Mouse (Mus musculus) forebrain, postnatal 0 days (tissue): ENCODE measurements around the gene Plek. TPM values are rescaled to one million over a fixed set of nuclear protein-coding genes. Genes with fewer than 3 reads are reported as not detected.

ENCODE experiments used
- ATAC-seq: fragments of 200-750 bp; cut with Nextera tagmentation; 2 replicates; pipeline ENCODE4 v1.8.0; 2017; ENCODE audit warnings: mild to moderate bottlenecking, moderate library complexity
- DNase-seq: peaks from one replicate; pipeline ENCODE4 v3.0.0-alpha.2; 2015
- H3K27ac ChIP-seq: fragments of 300-500 bp; sonication (generic); 2 replicates; pipeline ENCODE4 v1.5.1; 2014; ENCODE audit warnings: low read depth, mild to moderate bottlenecking, antibody characterized with exemption, low read length, moderate library complexity, mixed read lengths
- H3K27me3 ChIP-seq: fragments of 300-500 bp; sonication (generic); 2 replicates; pipeline ENCODE4 v1.6.1; 2014; ENCODE audit warnings: mild to moderate bottlenecking, low read length, mixed read lengths; ENCODE audit not compliant: insufficient read depth
- H3K36me3 ChIP-seq: fragments of 300-500 bp; sonication (generic); 2 replicates; pipeline ENCODE4 v1.6.1; 2014; ENCODE audit warnings: mild to moderate bottlenecking, moderate library complexity; ENCODE audit not compliant: insufficient read depth
- H3K4me1 ChIP-seq: fragments of 300-500 bp; sonication (generic); 2 replicates; pipeline ENCODE4 v1.6.1; 2014; ENCODE audit warnings: antibody characterized with exemption; ENCODE audit not compliant: insufficient read depth
- H3K4me2 ChIP-seq: fragments of 300-500 bp; sonication (generic); 2 replicates; pipeline ENCODE4 v1.6.1; 2014; ENCODE audit warnings: low read depth, mild to moderate bottlenecking, moderate library complexity
- H3K4me3 ChIP-seq: fragments of 300-500 bp; sonication (generic); 2 replicates; pipeline ENCODE4 v1.5.1; 2014; ENCODE audit warnings: low read depth, low read length, mixed read lengths
- H3K9ac ChIP-seq: fragments of 300-500 bp; sonication (generic); 2 replicates; pipeline ENCODE4 v1.6.1; 2014; ENCODE audit warnings: mild to moderate bottlenecking
- H3K9me3 ChIP-seq: fragments of 300-500 bp; sonication (generic); 2 replicates; pipeline ENCODE4 v1.6.1; 2016; ENCODE audit warnings: low read length
- CTCF ChIP-seq: sonication (generic); IDR thresholded peaks from 2 replicates; pipeline ENCODE4 v1.5.1; 2016; ENCODE audit warnings: antibody characterized with exemption, control low read depth, low read depth
- WGBS: fragments of 180-500 bp; shearing (Covaris S2); extraction: QIAGEN DNeasy Blood & Tissue Kit; methylation state at CpG from one replicate; pipeline ENCODE4 v1.1.7; 2014; 5-methylcytosine and 5-hydroxymethylcytosine counted together
- polyA plus RNA-seq: library from polyadenylated mRNA; unstranded; fragments of >200 nt; fragmentation: Nextera tagmentation; extraction: Ambion mirVana; gene quantifications from 2 replicates; pipeline ENCODE4 v1.2.1, GENCODE M21; 2015
- total RNA-seq: library from RNA; depleted of rRNA; stranded (reverse); fragments of >200 nt; gene quantifications from 2 replicates; pipeline ENCODE4 v1.2.3, GENCODE M21; 2014; rRNA removed

Gene Plek
- total and polyA plus RNA-seq, 2 experiments from 2014 or later = 4.1 to 7.5 TPM

GRCm38 (mm10) chr11:16932159-16932558 lies 120.0 kb downstream of the Plek start:
- DNase-seq = no peak
- Histone ChIP-seq H3K27me3 (no peaks in the 10 kb centered on the region), H3K9ac (no peak overlapping the region), H3K9me3 (no peaks in the 10 kb centered on the region), H3K4me1 (no peaks in the 10 kb centered on the region), H3K4me2 (no peak overlapping the region), H3K27ac (no peak overlapping the region), H3K4me3 (no peak overlapping the region), H3K36me3 (no peaks in the 10 kb centered on the region)
- no peak for TF ChIP-seq CTCF
- WGBS = 93% methylated on average over 3 of the region's 3 CpGs
- no peak for ATAC-seq

Other genes starting within 250 kb of the Plek start
- 1.7 and 2.1 TPM in 2 replicates for gene Fbxo48, start 101.0 kb downstream of the Plek start, total RNA-seq
- 0.21 and 0.39 TPM in 2 replicates for gene Fbxo48, start 101.0 kb downstream of the Plek start, polyA plus RNA-seq
- gene Cnrip1, start 795 bp downstream of the Plek start, total RNA-seq = 123 and 137 TPM in 2 replicates
- 242 and 260 TPM in 2 replicates for gene Cnrip1, start 795 bp downstream of the Plek start, polyA plus RNA-seq
- gene Ppp3r1, start 106.9 kb upstream of the Plek start, total RNA-seq = 92.4 and 114 TPM in 2 replicates
- gene Ppp3r1, start 106.9 kb upstream of the Plek start, polyA plus RNA-seq = 186 and 224 TPM in 2 replicates
- gene Wdr92, start 129.7 kb upstream of the Plek start, total RNA-seq = 11.6 and 13.0 TPM in 2 replicates
- 9.8 and 11.9 TPM in 2 replicates for gene Wdr92, start 129.7 kb upstream of the Plek start, polyA plus RNA-seq
- gene Pno1, start 159.2 kb upstream of the Plek start, total RNA-seq = 42.6 and 48.6 TPM in 2 replicates
- gene Pno1, start 159.2 kb upstream of the Plek start, polyA plus RNA-seq = 60.4 and 71.0 TPM in 2 replicates
- 66.2 and 69.2 TPM in 2 replicates for gene C1d, start 205.2 kb upstream of the Plek start, total RNA-seq
- gene C1d, start 205.2 kb upstream of the Plek start, polyA plus RNA-seq = 179 and 203 TPM in 2 replicates